Mouse (Mus musculus) E14TG2a.4 (cell line): ENCODE results near the gene Tln2.

Experiments
- H3K27me3 ChIP-seq: 2 replicates; pipeline ENCODE4 v1.6.1; 2014; ENCODE audit warnings: low read length, control low read depth; ENCODE audit not compliant: insufficient read depth
- H3K36me3 ChIP-seq: 2 replicates; pipeline ENCODE4 v1.6.1; 2014; ENCODE audit warnings: low read length, control low read depth; ENCODE audit not compliant: insufficient read depth
- H3K4me1 ChIP-seq: replicated peaks from 2 replicates; pipeline ENCODE4 v1.6.1; 2014; ENCODE audit warnings: low read depth, low read length, control low read depth
- H3K4me3 ChIP-seq: replicated peaks from 2 replicates; pipeline ENCODE4 v1.5.1; 2014; ENCODE audit warnings: mild to moderate bottlenecking, low read length
- H3K9me3 ChIP-seq: 2 replicates; pipeline ENCODE4 v1.6.1; 2014; ENCODE audit warnings: low read length, control low read depth
- CTCF ChIP-seq: conservative IDR thresholded peaks from 2 replicates; pipeline ENCODE4 v1.5.1; 2014; ENCODE audit warnings: low read length
- NANOG ChIP-seq: IDR thresholded peaks from 2 replicates; pipeline ENCODE4 v1.6.1; 2014; ENCODE audit warnings: borderline replicate concordance, low read length, mixed read lengths
- POU5F1 ChIP-seq: IDR thresholded peaks from 2 replicates; pipeline ENCODE4 v1.6.1; 2014; ENCODE audit warnings: low read length, borderline replicate concordance

The Tln2 gene

GRCm38 (mm10) chr9:67347184-67347583 lies 212.3 kb downstream of the Tln2 start:
- Histone ChIP-seq H3K27me3 (no peaks in the 10 kb centered on the region), H3K9me3 (no peaks in the 10 kb centered on the region), H3K36me3 (0 out of 2 replicates have a peak, but pooled peaks cover 5% of the 10 kb centered on the region), H3K4me1 (peaks cover 69% of the 10 kb centered on the region), H3K4me3 (0 out of 2 replicates have a peak overlapping the region, but pooled peaks have one; percentile 20)
- TF ChIP-seq POU5F1 (no peak), NANOG (peak; percentile 58; the same call in 1 of the 2 replicates), CTCF (no peak)

- Histone ChIP-seq H3K9me3 (no peaks in the 10 kb centered on the region), H3K27me3 (no peaks in the 10 kb centered on the region), H3K4me1 (peaks cover 7% of the 10 kb centered on the region), H3K36me3 (peaks cover 26% of the 10 kb centered on the region), H3K4me3 (no peak overlapping the region)
- no peak for TF ChIP-seq NANOG
- no peak for TF ChIP-seq CTCF
- TF ChIP-seq POU5F1: no peak
These were observed 228.2 kb downstream of the Tln2 start for GRCm38 (mm10) chr9:67331281-67331680.

GRCm38 (mm10) chr9:67328451-67328850 lies 231.1 kb downstream of the Tln2 start:
- Histone ChIP-seq H3K27me3 (no peaks in the 10 kb centered on the region), H3K36me3 (peaks cover 19% of the 10 kb centered on the region; the same call in 1 of the 2 replicates), H3K4me1 (peaks cover 7% of the 10 kb centered on the region), H3K9me3 (no peaks in the 10 kb centered on the region), H3K4me3 (no peak overlapping the region)
- TF ChIP-seq NANOG (no peak), CTCF (no peak), POU5F1 (no peak)

- no peaks in the 10 kb centered on the region for H3K27me3 ChIP-seq
- H3K4me3 ChIP-seq: no peak overlapping the region
- TF ChIP-seq NANOG (no peak), CTCF (no peak), POU5F1 (no peak)
- H3K4me1 ChIP-seq: peaks cover 7% of the 10 kb centered on the region
- no peaks in the 10 kb centered on the region for H3K9me3 ChIP-seq
- H3K36me3 ChIP-seq: peaks cover 23% of the 10 kb centered on the region
These were observed 237.6 kb downstream of the Tln2 start for GRCm38 (mm10) chr9:67321886-67322285.

- no peaks in the 10 kb centered on the region for H3K9me3 ChIP-seq
- TF ChIP-seq POU5F1 (no peak), NANOG (no peak), CTCF (peak; percentile 88)
- peaks cover 7% of the 10 kb centered on the region for H3K4me1 ChIP-seq
- H3K36me3 ChIP-seq: peaks cover 34% of the 10 kb centered on the region
- H3K27me3 ChIP-seq: no peaks in the 10 kb centered on the region
- no peak overlapping the region for H3K4me3 ChIP-seq
These were observed 244.1 kb downstream of the Tln2 start for GRCm38 (mm10) chr9:67315356-67315755.

- Histone ChIP-seq H3K4me1 (no peaks in the 10 kb centered on the region), H3K9me3 (peaks cover 8% of the 10 kb centered on the region), H3K4me3 (no peak overlapping the region), H3K27me3 (no peaks in the 10 kb centered on the region), H3K36me3 (peaks cover 40% of the 10 kb centered on the region)
- no peak for TF ChIP-seq CTCF
- no peak for TF ChIP-seq POU5F1
- TF ChIP-seq NANOG: no peak
These were observed 254.5 kb downstream of the Tln2 start for GRCm38 (mm10) chr9:67304992-67305391.

- Histone ChIP-seq H3K4me1 (no peaks in the 10 kb centered on the region), H3K27me3 (no peaks in the 10 kb centered on the region), H3K4me3 (no peak overlapping the region), H3K9me3 (peaks cover 8% of the 10 kb centered on the region), H3K36me3 (peaks cover 36% of the 10 kb centered on the region)
- no peak for TF ChIP-seq CTCF
- no peak for TF ChIP-seq NANOG
- no peak for TF ChIP-seq POU5F1
These were observed 255.5 kb downstream of the Tln2 start for GRCm38 (mm10) chr9:67303986-67304385.

GRCm38 (mm10) chr9:67303038-67303437 lies 256.5 kb downstream of the Tln2 start:
- Histone ChIP-seq H3K36me3 (peaks cover 36% of the 10 kb centered on the region), H3K27me3 (no peaks in the 10 kb centered on the region), H3K9me3 (peaks cover 8% of the 10 kb centered on the region), H3K4me1 (no peaks in the 10 kb centered on the region), H3K4me3 (no peak overlapping the region)
- TF ChIP-seq NANOG (no peak), CTCF (peak; percentile 11; the same call in 1 of the 2 replicates), POU5F1 (no peak)

- TF ChIP-seq POU5F1: no peak
- no peak for TF ChIP-seq NANOG
- no peak for TF ChIP-seq CTCF
- Histone ChIP-seq H3K4me1 (no peaks in the 10 kb centered on the region), H3K4me3 (no peak overlapping the region), H3K9me3 (peaks cover 8% of the 10 kb centered on the region), H3K36me3 (peaks cover 36% of the 10 kb centered on the region), H3K27me3 (no peaks in the 10 kb centered on the region)
These were observed 257.0 kb downstream of the Tln2 start for GRCm38 (mm10) chr9:67302386-67302989.

GRCm38 (mm10) chr9:67301571-67301970 lies 257.9 kb downstream of the Tln2 start:
- Histone ChIP-seq H3K4me3 (no peak overlapping the region), H3K4me1 (no peaks in the 10 kb centered on the region), H3K27me3 (no peaks in the 10 kb centered on the region), H3K36me3 (peaks cover 33% of the 10 kb centered on the region), H3K9me3 (peaks cover 8% of the 10 kb centered on the region)
- TF ChIP-seq CTCF: no peak
- no peak for TF ChIP-seq POU5F1
- TF ChIP-seq NANOG: no peak
